Mouse (Mus musculus): ENCODE data around the gene Lrrc28. TPM values are rescaled to one million over a fixed set of nuclear protein-coding genes. Genes with fewer than 3 reads are reported as not detected.

The Lrrc28 gene
- polyA plus RNA-seq, 1 experiment: 41.8 TPM

- Histone ChIP-seq H3K27ac (ENCODE audit: insufficient read depth, low read depth, low read length) (no peak overlapping the region), H3K27me3 (replicated peaks; ENCODE audit: control insufficient read depth, insufficient read depth, low read length) (no peaks in the 10 kb centered on the region), H3K4me1 (ENCODE audit: control insufficient read depth, insufficient read depth, low read length) (peaks cover 3% of the 10 kb centered on the region; the same call in 1 of the 2 replicates), H3K36me3 (ENCODE audit: control insufficient read depth, insufficient read depth, low read length) (no peaks in the 10 kb centered on the region), H3K4me3 (ENCODE audit: insufficient read depth, low read depth, low read length) (no peak overlapping the region)
- no peak for DNase-seq
- WGBS: 82% methylated on average over 14 of the region's 14 CpGs
- TF ChIP-seq CTCF (conservative IDR thresholded peaks at IDR 0.05; ENCODE audit: insufficient read depth, insufficient read length, low read depth, low read length): no peak
- no peak for TF ChIP-seq POLR2A (IDR thresholded peaks at IDR 0.05; ENCODE audit: low read depth, low read length)
Observed at GRCm38 (mm10) chr7:67663981-67664694, 19.1 kb upstream of the Lrrc28 start.

- DNase-seq: peak; percentile 66
- Histone ChIP-seq H3K27ac (ENCODE audit: insufficient read depth, low read depth, low read length) (no peak overlapping the region), H3K27me3 (replicated peaks; ENCODE audit: control insufficient read depth, insufficient read depth, low read length) (no peaks in the 10 kb centered on the region), H3K36me3 (ENCODE audit: control insufficient read depth, insufficient read depth, low read length) (no peaks in the 10 kb centered on the region), H3K4me3 (ENCODE audit: insufficient read depth, low read depth, low read length) (no peak overlapping the region), H3K4me1 (ENCODE audit: control insufficient read depth, insufficient read depth, low read length) (peaks cover 3% of the 10 kb centered on the region; the same call in 1 of the 2 replicates)
- no peak for TF ChIP-seq CTCF (conservative IDR thresholded peaks at IDR 0.05; ENCODE audit: insufficient read depth, insufficient read length, low read depth, low read length)
- no peak for TF ChIP-seq POLR2A (IDR thresholded peaks at IDR 0.05; ENCODE audit: low read depth, low read length)
- WGBS: 36% methylated on average over 5 of the region's 5 CpGs
Observed at GRCm38 (mm10) chr7:67662424-67662823, 17.4 kb upstream of the Lrrc28 start.

GRCm38 (mm10) chr7:67658110-67658509 lies 13.0 kb upstream of the Lrrc28 start:
- H3K27ac ChIP-seq (ENCODE audit: insufficient read depth, low read depth, low read length): no peak overlapping the region
- H3K36me3 ChIP-seq (ENCODE audit: control insufficient read depth, insufficient read depth, low read length): no peaks in the 10 kb centered on the region
- peaks cover 8% of the 10 kb centered on the region; the same call in 1 of the 2 replicates for H3K4me1 ChIP-seq (ENCODE audit: control insufficient read depth, insufficient read depth, low read length)
- H3K27me3 ChIP-seq (replicated peaks; ENCODE audit: control insufficient read depth, insufficient read depth, low read length): no peaks in the 10 kb centered on the region
- no peak for TF ChIP-seq POLR2A (IDR thresholded peaks at IDR 0.05; ENCODE audit: low read depth, low read length)
- TF ChIP-seq CTCF (conservative IDR thresholded peaks at IDR 0.05; ENCODE audit: insufficient read depth, insufficient read length, low read depth, low read length): 0 out of 2 replicates have a peak, but pooled peaks have one; percentile 13
- WGBS: 91% methylated on average over 4 of the region's 4 CpGs
- no peak for DNase-seq
- no peak overlapping the region for H3K4me3 ChIP-seq (ENCODE audit: insufficient read depth, low read depth, low read length)

- H3K4me3 ChIP-seq (ENCODE audit: insufficient read depth, low read depth, low read length): no peak overlapping the region
- H3K27ac ChIP-seq (ENCODE audit: insufficient read depth, low read depth, low read length): no peak overlapping the region
- no peak for TF ChIP-seq POLR2A (IDR thresholded peaks at IDR 0.05; ENCODE audit: low read depth, low read length)
- TF ChIP-seq CTCF (conservative IDR thresholded peaks at IDR 0.05; ENCODE audit: insufficient read depth, insufficient read length, low read depth, low read length): no peak
- 44% methylated on average over 1 of the region's 1 CpGs for WGBS
- peaks cover 5% of the 10 kb centered on the region; the same call in 1 of the 2 replicates for H3K4me1 ChIP-seq (ENCODE audit: control insufficient read depth, insufficient read depth, low read length)
- H3K27me3 ChIP-seq (replicated peaks; ENCODE audit: control insufficient read depth, insufficient read depth, low read length): no peaks in the 10 kb centered on the region
- DNase-seq: no peak
- H3K36me3 ChIP-seq (ENCODE audit: control insufficient read depth, insufficient read depth, low read length): no peaks in the 10 kb centered on the region
Observed at GRCm38 (mm10) chr7:67655186-67655585, 10.1 kb upstream of the Lrrc28 start.

DNA sequence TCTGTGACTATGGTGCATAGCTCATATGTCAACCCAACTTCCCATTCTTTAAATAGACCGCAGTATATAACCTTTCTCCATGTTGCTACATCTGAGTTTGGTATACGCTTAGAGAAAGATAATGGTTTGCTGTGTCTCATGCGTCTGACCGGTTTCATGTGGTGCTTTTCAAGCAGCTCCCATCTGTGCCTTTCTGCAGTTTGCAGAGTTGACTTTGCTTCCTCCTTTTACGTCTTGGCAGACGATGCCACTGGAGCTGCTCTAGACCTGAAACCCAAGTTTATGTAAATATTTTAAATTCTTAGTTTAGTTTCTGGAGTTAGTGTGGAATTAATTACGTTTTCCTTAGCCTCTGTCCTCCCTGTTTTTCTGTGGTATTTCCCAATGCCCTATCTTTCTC lies 9.6 kb upstream of the Lrrc28 start:
- no peak for DNase-seq
- peaks cover 5% of the 10 kb centered on the region; the same call in 1 of the 2 replicates for H3K4me1 ChIP-seq (ENCODE audit: control insufficient read depth, insufficient read depth, low read length)
- TF ChIP-seq POLR2A (IDR thresholded peaks at IDR 0.05; ENCODE audit: low read depth, low read length): no peak
- no peak for TF ChIP-seq CTCF (conservative IDR thresholded peaks at IDR 0.05; ENCODE audit: insufficient read depth, insufficient read length, low read depth, low read length)
- no peak overlapping the region for H3K4me3 ChIP-seq (ENCODE audit: insufficient read depth, low read depth, low read length)
- no peak overlapping the region for H3K27ac ChIP-seq (ENCODE audit: insufficient read depth, low read depth, low read length)
- 76% methylated on average over 7 of the region's 7 CpGs for WGBS
- H3K36me3 ChIP-seq (ENCODE audit: control insufficient read depth, insufficient read depth, low read length): no peaks in the 10 kb centered on the region
- no peaks in the 10 kb centered on the region for H3K27me3 ChIP-seq (replicated peaks; ENCODE audit: control insufficient read depth, insufficient read depth, low read length)

DNA sequence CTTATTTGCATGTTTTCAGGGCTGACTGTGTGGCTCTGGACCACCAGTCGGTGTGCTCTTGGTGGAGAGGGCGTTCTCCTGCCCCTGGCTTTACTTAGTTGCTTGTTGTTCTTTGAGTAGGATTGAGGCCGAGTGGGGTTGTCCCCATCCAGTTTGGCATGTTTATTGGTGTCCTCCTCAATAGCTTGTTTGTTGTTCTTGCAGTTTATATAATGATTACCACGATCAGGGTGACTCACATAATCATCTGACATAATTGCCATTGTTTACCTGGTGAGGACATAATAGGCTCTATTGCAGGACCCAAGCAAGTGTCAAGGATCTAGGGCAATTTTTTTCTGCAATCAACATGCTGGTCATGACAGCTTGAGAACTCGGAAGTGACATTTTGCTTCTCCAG lies 7.1 kb upstream of the Lrrc28 start:
- no peak for TF ChIP-seq POLR2A (IDR thresholded peaks at IDR 0.05; ENCODE audit: low read depth, low read length)
- no peak for TF ChIP-seq CTCF (conservative IDR thresholded peaks at IDR 0.05; ENCODE audit: insufficient read depth, insufficient read length, low read depth, low read length)
- DNase-seq: no peak
- 71% methylated on average over 5 of the region's 5 CpGs for WGBS

GRCm38 (mm10) chr7:67648376-67648775 lies 3.3 kb upstream of the Lrrc28 start:
- H3K4me1 ChIP-seq (ENCODE audit: control insufficient read depth, insufficient read depth, low read length): peaks cover 9% of the 10 kb centered on the region; the same call in 1 of the 2 replicates
- DNase-seq: no peak
- 56% methylated on average over 4 of the region's 4 CpGs for WGBS
- H3K36me3 ChIP-seq (ENCODE audit: control insufficient read depth, insufficient read depth, low read length): no peaks in the 10 kb centered on the region
- no peak overlapping the region for H3K27ac ChIP-seq (ENCODE audit: insufficient read depth, low read depth, low read length)
- H3K4me3 ChIP-seq (ENCODE audit: insufficient read depth, low read depth, low read length): 0 out of 2 replicates have a peak overlapping the region, but pooled peaks have one; percentile 12
- H3K27me3 ChIP-seq (replicated peaks; ENCODE audit: control insufficient read depth, insufficient read depth, low read length): no peaks in the 10 kb centered on the region
- no peak for TF ChIP-seq CTCF (conservative IDR thresholded peaks at IDR 0.05; ENCODE audit: insufficient read depth, insufficient read length, low read depth, low read length)
- TF ChIP-seq POLR2A (IDR thresholded peaks at IDR 0.05; ENCODE audit: low read depth, low read length): no peak

More for the DNA sequence above, 7.1 kb upstream of the Lrrc28 start:
- Histone ChIP-seq H3K4me3 (ENCODE audit: insufficient read depth, low read depth, low read length) (no peak overlapping the region), H3K36me3 (ENCODE audit: control insufficient read depth, insufficient read depth, low read length) (no peaks in the 10 kb centered on the region), H3K27me3 (replicated peaks; ENCODE audit: control insufficient read depth, insufficient read depth, low read length) (no peaks in the 10 kb centered on the region), H3K4me1 (ENCODE audit: control insufficient read depth, insufficient read depth, low read length) (peaks cover 7% of the 10 kb centered on the region; the same call in 1 of the 2 replicates), H3K27ac (ENCODE audit: insufficient read depth, low read depth, low read length) (no peak overlapping the region)
